Mouse (Mus musculus): ENCODE measurements around the gene Enox1. TPM values are rescaled to one million over a fixed set of nuclear protein-coding genes. Genes with fewer than 3 reads are reported as not detected.

The Enox1 gene
- polyA plus RNA-seq, 1 experiment from 2014 or later, result 0.40 TPM

DNA sequence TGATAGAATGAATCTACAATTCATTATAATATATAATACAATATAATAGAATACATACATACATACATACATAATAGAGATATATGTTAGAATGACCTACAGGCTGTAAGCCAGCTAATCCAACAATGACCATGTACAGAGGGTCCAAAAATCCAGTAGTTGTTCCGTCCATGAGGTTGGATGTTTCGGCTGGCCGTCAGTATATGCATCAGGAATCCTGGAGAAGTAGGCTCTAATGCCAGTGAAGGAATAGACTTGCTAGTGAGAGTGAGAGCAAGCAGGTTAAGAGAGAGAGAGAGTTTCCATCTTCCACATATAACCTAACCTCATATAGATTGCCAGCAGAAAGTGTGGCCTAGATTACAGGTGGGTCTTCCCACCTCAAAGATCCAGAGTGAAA is 402.3 kb downstream of the Enox1 start:
- Histone ChIP-seq H3K4me3 (replicated peaks) (no peak overlapping the region), H3K4me2 (no peak overlapping the region), H3K27me3 (no peaks in the 10 kb centered on the region), H3K27ac (no peak overlapping the region), H3K9me3 (replicated peaks) (no peaks in the 10 kb centered on the region), H3K9ac (no peak overlapping the region), H3K4me1 (replicated peaks) (no peaks in the 10 kb centered on the region), H3K36me3 (no peaks in the 10 kb centered on the region)
- no peak for ATAC-seq (ENCODE audit: low read depth)
- 77% methylated on average over 3 of the region's 3 CpGs for WGBS (ENCODE audit: insufficient replicate concordance)
- DNase-seq, result no peak

DNA sequence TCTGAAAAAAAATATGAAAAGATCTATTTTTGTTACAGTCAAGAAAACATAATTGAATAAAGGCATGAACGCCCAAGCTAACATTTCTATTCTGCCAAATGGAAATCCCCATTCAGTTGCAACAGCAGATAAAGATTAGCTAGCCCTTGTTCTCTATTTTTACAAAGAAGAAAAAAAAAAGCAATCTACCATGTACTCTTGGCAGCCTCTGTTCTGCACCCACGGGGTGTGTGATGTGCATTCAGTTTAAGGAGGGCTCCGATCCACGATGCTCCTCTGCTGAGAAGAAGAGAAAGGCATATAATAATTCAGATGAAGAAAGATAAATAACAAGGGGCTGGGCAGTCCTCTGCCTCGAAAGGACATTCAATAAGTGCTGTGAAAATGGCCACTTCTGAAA is 403.2 kb downstream of the Enox1 start:
- Histone ChIP-seq H3K27ac (no peak overlapping the region), H3K9me3 (replicated peaks) (no peaks in the 10 kb centered on the region), H3K4me3 (replicated peaks) (no peak overlapping the region), H3K4me2 (no peak overlapping the region), H3K27me3 (no peaks in the 10 kb centered on the region), H3K4me1 (replicated peaks) (no peaks in the 10 kb centered on the region), H3K9ac (no peak overlapping the region), H3K36me3 (no peaks in the 10 kb centered on the region)
- no peak for ATAC-seq (ENCODE audit: low read depth)
- no peak for DNase-seq
- WGBS (ENCODE audit: insufficient replicate concordance), result 66% methylated on average over 5 of the region's 5 CpGs

DNA sequence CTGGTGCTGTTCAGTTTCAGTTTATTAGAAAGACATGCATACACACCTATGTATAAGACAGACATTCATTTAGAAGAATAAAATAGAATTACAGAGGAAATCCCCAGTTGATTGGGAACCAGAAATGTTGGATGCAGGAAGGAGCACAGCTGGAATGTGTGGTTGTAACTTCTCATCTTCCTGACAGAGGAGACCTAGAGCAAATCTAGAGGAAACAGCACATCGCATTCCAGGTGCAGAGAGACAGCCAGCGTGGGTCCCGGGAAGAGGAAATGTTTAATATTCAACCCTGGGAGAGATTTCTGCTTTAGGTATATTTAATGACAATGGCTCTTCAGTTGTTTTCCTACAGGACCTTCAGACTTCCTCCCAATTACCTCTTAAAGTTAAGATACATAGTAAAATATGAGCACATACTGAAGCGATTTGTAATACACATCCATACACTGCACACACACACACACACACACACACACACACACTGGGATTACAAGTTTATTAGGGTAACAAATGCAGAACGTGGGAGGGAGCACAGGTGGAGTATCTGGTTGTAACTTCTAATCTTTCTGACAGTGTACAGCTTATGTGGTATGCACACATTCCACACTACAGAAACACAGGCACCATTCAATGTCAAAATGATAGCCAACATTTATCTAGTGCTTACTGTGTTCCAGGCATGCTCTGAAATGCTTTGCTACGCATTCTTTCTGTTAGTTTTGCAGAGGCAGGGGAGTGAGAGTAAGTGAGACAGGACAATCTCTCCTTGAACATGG is 405.4 kb downstream of the Enox1 start:
- Histone ChIP-seq H3K9me3 (replicated peaks) (no peaks in the 10 kb centered on the region), H3K4me1 (replicated peaks) (no peaks in the 10 kb centered on the region), H3K4me2 (no peak overlapping the region), H3K36me3 (no peaks in the 10 kb centered on the region), H3K27ac (no peak overlapping the region), H3K9ac (no peak overlapping the region), H3K4me3 (replicated peaks) (no peak overlapping the region), H3K27me3 (no peaks in the 10 kb centered on the region)
- DNase-seq (no peak), ATAC-seq (ENCODE audit: low read depth) (no peak)
- 62% methylated on average over 6 of the region's 6 CpGs for WGBS (ENCODE audit: insufficient replicate concordance)

DNA sequence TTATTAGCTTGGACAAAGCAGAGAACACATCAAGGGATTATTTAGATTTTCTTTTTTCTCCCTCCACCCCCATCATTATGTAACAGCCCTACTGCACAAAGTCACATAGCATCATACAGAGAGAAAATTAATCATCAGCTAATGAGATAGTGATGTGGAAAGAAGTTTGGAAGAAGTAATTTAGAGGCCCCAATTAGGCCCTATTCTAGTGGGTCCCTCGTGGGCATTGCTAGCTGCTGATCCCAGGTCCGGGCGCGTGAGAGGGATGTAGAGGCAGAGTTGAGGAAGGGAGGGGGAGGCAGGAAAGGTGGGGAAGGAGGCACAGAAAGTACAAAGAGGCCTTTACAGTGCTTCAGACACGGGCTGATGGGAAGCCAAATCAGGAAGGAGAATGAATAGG is 407.4 kb downstream of the Enox1 start:
- H3K36me3 ChIP-seq, result no peaks in the 10 kb centered on the region
- no peak for DNase-seq
- H3K27ac ChIP-seq, result no peak overlapping the region
- no peak overlapping the region for H3K4me3 ChIP-seq (replicated peaks)
- no peak overlapping the region for H3K9ac ChIP-seq
- no peaks in the 10 kb centered on the region for H3K4me1 ChIP-seq (replicated peaks)
- H3K27me3 ChIP-seq, result no peaks in the 10 kb centered on the region
- no peak overlapping the region for H3K4me2 ChIP-seq
- no peaks in the 10 kb centered on the region for H3K9me3 ChIP-seq (replicated peaks)
- 63% methylated on average over 5 of the region's 5 CpGs for WGBS (ENCODE audit: insufficient replicate concordance)
- ATAC-seq (ENCODE audit: low read depth), result no peak

DNA sequence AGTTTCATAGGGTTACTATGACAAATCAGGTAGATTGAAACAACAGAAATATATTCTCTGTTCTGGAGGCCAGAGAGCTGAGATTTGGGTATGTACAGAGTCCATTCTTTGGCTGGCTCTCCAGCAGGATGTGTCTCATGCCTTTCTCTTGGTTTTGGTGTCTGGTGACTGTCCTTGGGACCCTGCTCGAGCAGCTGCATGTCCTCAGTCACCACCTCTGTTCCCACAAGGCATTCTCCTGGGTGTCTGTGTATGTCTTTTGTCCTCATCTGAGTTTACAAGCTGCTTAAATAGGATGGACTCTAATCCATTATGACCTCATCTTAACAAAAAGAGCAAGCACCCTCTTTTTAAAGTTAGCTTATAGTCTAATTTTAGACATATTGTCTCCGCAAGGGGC is 410.6 kb downstream of the Enox1 start:
- no peak overlapping the region for H3K27ac ChIP-seq
- no peaks in the 10 kb centered on the region for H3K27me3 ChIP-seq
- no peaks in the 10 kb centered on the region for H3K4me1 ChIP-seq (replicated peaks)
- no peak overlapping the region for H3K4me3 ChIP-seq (replicated peaks)
- H3K36me3 ChIP-seq, result no peaks in the 10 kb centered on the region
- 69% methylated on average over 2 of the region's 2 CpGs for WGBS (ENCODE audit: insufficient replicate concordance)
- no peak overlapping the region for H3K4me2 ChIP-seq
- ATAC-seq (ENCODE audit: low read depth) (no peak), DNase-seq (no peak)
- no peaks in the 10 kb centered on the region for H3K9me3 ChIP-seq (replicated peaks)
- H3K9ac ChIP-seq, result no peak overlapping the region

DNA sequence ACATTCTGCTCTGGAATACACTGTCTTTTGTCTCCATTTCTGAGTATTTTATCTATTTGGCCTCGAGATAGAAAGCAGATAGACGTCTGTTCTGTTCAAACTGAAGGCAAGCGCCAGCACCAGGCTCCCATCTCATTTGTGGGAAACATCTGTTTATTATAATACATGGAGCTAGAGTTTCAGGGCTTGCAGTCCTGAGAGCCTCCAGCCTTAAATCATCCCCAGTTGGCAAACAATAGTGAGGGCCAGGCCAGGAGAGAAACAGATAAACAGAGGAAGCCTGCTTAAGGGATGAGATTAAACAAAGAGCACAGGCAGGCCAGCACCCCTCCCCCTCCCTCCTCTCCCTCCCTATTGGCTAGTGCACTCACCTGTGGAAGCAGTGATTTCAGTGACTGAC is 417.9 kb downstream of the Enox1 start:
- Histone ChIP-seq H3K36me3 (no peaks in the 10 kb centered on the region), H3K4me3 (replicated peaks) (no peak overlapping the region), H3K9ac (no peak overlapping the region), H3K4me1 (replicated peaks) (no peaks in the 10 kb centered on the region), H3K4me2 (no peak overlapping the region), H3K27me3 (no peaks in the 10 kb centered on the region), H3K27ac (no peak overlapping the region), H3K9me3 (replicated peaks) (no peaks in the 10 kb centered on the region)
- ATAC-seq (ENCODE audit: low read depth) (no peak), DNase-seq (no peak)
- 26% methylated on average over 3 of the region's 3 CpGs for WGBS (ENCODE audit: insufficient replicate concordance)

DNA sequence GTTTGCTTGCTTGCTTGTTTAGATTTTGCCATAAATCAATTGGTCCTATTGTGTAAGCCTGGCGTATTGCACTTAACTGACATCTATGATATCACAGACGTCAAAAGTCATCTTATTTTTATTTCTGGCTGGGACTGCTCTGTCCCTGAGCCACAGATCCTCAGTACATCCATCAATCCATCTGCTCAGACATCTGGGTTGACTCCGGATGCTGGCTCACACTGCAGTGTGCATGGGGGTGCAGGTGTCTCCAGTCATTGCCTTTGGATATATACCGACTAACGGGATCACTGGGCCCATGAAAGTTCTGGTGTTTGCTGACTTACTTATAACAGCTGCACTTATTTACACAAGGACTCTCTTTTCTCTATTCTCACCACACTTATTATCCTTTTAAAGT is 419.8 kb downstream of the Enox1 start:
- ATAC-seq (ENCODE audit: low read depth), result no peak
- WGBS (ENCODE audit: insufficient replicate concordance), result 63% methylated on average over 5 of the region's 5 CpGs
- no peaks in the 10 kb centered on the region for H3K36me3 ChIP-seq
- no peak for DNase-seq
- no peaks in the 10 kb centered on the region for H3K4me1 ChIP-seq (replicated peaks)
- H3K27ac ChIP-seq, result no peak overlapping the region
- H3K27me3 ChIP-seq, result no peaks in the 10 kb centered on the region
- no peak overlapping the region for H3K9ac ChIP-seq
- no peaks in the 10 kb centered on the region for H3K9me3 ChIP-seq (replicated peaks)
- H3K4me2 ChIP-seq, result no peak overlapping the region
- no peak overlapping the region for H3K4me3 ChIP-seq (replicated peaks)

DNA sequence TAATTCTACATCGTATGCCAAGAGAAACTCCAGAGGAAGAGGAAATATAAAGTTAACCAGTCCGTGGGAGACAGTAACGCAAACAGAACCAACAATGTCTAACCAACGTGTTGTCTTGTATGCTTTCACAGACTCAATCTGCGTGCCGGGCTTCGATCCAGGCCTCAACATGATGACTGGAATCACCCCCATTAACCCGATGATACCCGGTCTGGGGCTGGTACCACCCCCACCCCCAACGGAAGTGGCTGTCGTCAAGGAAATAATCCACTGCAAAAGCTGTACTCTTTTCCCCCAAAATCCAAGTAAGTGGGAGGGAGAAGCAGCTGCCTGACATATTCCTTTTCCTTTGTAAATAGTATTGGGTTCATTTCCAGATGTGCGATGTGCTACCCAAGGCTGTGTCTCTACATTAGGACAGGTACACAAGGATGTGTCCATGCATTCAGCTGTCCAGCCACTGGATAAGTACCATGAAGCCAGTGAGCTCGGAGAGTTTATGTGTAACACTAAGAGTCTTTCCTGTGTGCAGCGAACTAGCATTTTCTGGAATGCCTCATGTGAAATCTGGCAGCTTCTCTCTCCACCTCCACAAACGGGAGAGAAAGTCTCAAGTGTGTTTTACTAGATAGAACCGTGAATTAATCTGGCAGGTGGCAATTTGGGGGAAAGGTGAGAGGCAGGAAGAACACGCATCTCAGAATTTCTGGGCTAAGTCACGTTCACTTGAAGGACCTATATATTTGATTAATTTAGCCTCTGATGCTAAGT is 421.1 kb downstream of the Enox1 start:
- ATAC-seq (ENCODE audit: low read depth), result no peak
- H3K4me1 ChIP-seq (replicated peaks), result no peaks in the 10 kb centered on the region
- H3K9me3 ChIP-seq (replicated peaks), result no peaks in the 10 kb centered on the region
- H3K36me3 ChIP-seq, result no peaks in the 10 kb centered on the region
- no peak overlapping the region for H3K27ac ChIP-seq
- H3K9ac ChIP-seq, result no peak overlapping the region
- 71% methylated on average over 18 of the region's 18 CpGs for WGBS (ENCODE audit: insufficient replicate concordance)
- H3K4me2 ChIP-seq, result no peak overlapping the region
- no peaks in the 10 kb centered on the region for H3K27me3 ChIP-seq
- DNase-seq, result no peak
- no peak overlapping the region for H3K4me3 ChIP-seq (replicated peaks)

DNA sequence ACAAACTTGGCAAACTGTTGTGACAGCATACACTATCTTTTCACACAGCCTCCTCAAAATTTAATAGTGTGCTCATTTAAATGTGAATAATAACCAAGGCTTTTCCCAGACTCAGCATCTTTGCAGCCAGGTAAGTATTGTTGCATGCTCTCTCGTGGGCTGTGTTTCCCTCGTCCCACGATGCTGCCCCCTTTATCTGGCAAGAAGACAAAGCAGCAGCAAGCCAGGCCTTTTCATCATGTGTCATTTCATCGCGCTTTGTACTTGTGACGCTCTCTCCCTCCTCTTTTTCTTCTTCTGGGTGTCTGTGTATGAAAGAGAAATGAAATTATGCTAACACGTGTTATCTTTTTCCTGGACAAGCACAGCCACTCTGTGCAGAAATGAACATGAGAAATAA is 421.8 kb downstream of the Enox1 start:
- no peak overlapping the region for H3K27ac ChIP-seq
- no peak for ATAC-seq (ENCODE audit: low read depth)
- WGBS (ENCODE audit: insufficient replicate concordance), result 61% methylated on average over 7 of the region's 7 CpGs

DNA sequence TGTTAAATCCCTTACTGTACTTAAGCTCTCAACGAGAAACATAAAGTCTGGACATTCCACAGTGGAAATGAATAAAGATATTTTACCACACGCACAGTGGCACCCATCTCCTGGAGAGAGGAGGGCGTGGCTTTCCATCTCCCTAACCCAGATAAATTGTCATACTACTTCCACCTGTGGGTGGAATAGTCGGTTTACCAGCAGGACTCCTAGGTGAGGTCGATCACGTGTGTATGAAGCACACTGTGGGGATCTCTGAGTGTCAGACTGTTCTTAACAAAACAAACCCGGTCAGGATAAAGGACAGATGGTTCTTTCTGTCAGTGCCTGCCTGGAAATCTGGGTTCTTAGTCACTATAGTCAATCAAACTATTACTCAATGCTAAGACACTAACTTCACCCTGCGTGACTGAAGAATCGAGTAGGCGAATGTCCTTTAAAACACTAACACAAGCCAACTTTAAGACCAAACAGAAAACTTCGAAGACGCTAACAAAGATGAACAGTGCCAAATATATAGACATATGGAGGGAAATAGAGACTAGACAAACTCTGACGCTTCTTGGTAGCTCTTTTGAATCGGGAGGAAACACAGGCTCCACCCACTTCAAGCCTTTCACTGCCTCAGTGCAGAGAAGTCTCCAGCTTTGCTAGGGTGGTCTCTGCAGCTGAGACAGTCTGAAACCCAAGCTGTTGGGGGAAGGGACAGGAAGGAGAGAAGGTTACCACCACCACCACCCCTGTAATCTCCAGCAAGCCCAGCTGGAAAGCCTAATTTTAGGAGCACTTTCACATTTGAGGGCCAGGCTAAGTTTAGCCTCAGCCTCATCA is 423.8 kb downstream of the Enox1 start:
- Histone ChIP-seq H3K4me2 (no peak overlapping the region), H3K36me3 (no peaks in the 10 kb centered on the region), H3K9me3 (replicated peaks) (no peaks in the 10 kb centered on the region), H3K9ac (no peak overlapping the region), H3K4me1 (replicated peaks) (no peaks in the 10 kb centered on the region), H3K27ac (no peak overlapping the region), H3K27me3 (no peaks in the 10 kb centered on the region), H3K4me3 (replicated peaks) (no peak overlapping the region)
- ATAC-seq (ENCODE audit: low read depth) (no peak), DNase-seq (no peak)
- WGBS (ENCODE audit: insufficient replicate concordance), result 51% methylated on average over 14 of the region's 14 CpGs

More for the DNA sequence above, 421.8 kb downstream of the Enox1 start:
- no peaks in the 10 kb centered on the region for H3K9me3 ChIP-seq (replicated peaks)
- no peak overlapping the region for H3K4me3 ChIP-seq (replicated peaks)
- H3K4me1 ChIP-seq (replicated peaks), result no peaks in the 10 kb centered on the region
- H3K27me3 ChIP-seq, result no peaks in the 10 kb centered on the region
- H3K9ac ChIP-seq, result no peak overlapping the region
- H3K36me3 ChIP-seq, result no peaks in the 10 kb centered on the region
- DNase-seq, result no peak
- H3K4me2 ChIP-seq, result no peak overlapping the region

DNA sequence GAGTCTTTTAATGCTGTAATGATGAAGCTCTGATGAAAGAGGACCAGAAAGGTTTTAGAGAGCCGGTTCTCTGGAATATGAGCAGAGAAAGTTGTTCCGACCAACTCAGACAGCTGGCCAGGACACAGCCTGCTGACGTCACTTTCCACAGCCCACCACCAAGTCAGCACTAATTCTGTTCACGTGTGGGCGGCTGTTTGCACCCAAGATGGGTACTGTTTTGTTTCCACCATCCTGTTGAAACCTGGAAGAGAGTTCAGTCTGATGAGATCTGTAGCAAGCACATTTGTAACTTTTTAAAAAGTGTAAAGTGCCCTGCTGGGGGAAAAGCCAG is 424.3 kb downstream of the Enox1 start:
- Histone ChIP-seq H3K4me3 (replicated peaks) (no peak overlapping the region), H3K27me3 (no peaks in the 10 kb centered on the region), H3K9ac (no peak overlapping the region), H3K27ac (no peak overlapping the region), H3K4me2 (no peak overlapping the region), H3K36me3 (no peaks in the 10 kb centered on the region), H3K9me3 (replicated peaks) (no peaks in the 10 kb centered on the region), H3K4me1 (replicated peaks) (no peaks in the 10 kb centered on the region)
- ATAC-seq (ENCODE audit: low read depth) (no peak), DNase-seq (no peak)
- WGBS (ENCODE audit: insufficient replicate concordance), result 38% methylated on average over 5 of the region's 5 CpGs
